ENCODE assay signal across 11 mouse cellular contexts in the genomic region with DNA sequence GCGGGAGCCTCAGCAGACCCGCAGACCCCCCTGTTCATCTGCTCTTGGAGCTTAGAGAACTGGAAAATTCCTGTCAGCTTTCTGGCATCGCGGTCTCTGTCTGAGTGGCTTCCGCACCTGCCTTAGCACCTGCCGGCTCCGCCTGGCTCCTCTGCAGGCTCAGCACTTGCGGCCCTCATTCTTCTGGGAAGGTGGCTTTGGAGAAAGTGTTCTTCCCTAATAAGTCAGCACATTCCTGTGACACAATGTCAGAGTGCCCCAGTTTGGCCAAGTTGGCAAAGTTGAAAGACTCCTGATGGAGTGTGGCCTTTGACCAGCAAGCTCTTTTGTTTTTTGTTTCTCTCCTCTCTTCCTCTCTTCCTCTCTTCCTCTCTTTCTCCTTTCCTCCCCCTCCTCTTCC.
"Had no signal": no experiment of that assay in that cellular context is flagged by ENCODE, and none has a peak within 500 bp of the region (broad histone marks: within the 10 kb centered on the region; RNA-seq: fewer than 3 reads in every experiment).

No protein-coding gene starts in this region.

- H3K9me3 ChIP-seq: hindbrain, embryonic 15.5 days; limb, embryonic 13.5 days; lung, embryonic 15.5 days; midbrain, embryonic 12.5 days had no signal

- DNase-seq: left cerebral cortex, postnatal 4 days; right cerebral cortex, postnatal 14 days; thymus, postnatal 36 days had no signal

- H3K4me3 ChIP-seq: hindbrain, embryonic 15.5 days; layer of hippocampus, adult 2 months; limb, embryonic 13.5 days; lung, embryonic 15.5 days; midbrain, embryonic 12.5 days had no signal

- H3K4me1 ChIP-seq: midbrain, embryonic 12.5 days had no signal

- H3K27ac ChIP-seq: hindbrain, embryonic 15.5 days; kidney, postnatal 0 days; layer of hippocampus, adult 2 months; limb, embryonic 13.5 days; lung, embryonic 15.5 days; midbrain, embryonic 12.5 days had no signal

- H3K9ac ChIP-seq: hindbrain, embryonic 15.5 days; limb, embryonic 13.5 days; lung, embryonic 15.5 days; midbrain, embryonic 12.5 days had no signal

- H3K4me2 ChIP-seq: hindbrain, embryonic 15.5 days; limb, embryonic 13.5 days; liver, embryonic 11.5 days; lung, embryonic 15.5 days; midbrain, embryonic 12.5 days had no signal

- H3K27me3 ChIP-seq: lung, embryonic 15.5 days had no signal

- H3K36me3 ChIP-seq: hindbrain, embryonic 15.5 days; limb, embryonic 13.5 days; lung, embryonic 15.5 days; midbrain, embryonic 12.5 days had no signal

- ATAC-seq: midbrain, embryonic 16.5 days had no signal
